Mouse (Mus musculus) spleen, postnatal 10 days (tissue): ENCODE data around the gene Gng11.

Source experiments
- DNase-seq, 2 experiments: peaks; one replicate each; pipeline ENCODE4 v3.0.0; 2021 to 2022; ENCODE audit warnings: low spot score in 2 of 2

Gene Gng11

DNA sequence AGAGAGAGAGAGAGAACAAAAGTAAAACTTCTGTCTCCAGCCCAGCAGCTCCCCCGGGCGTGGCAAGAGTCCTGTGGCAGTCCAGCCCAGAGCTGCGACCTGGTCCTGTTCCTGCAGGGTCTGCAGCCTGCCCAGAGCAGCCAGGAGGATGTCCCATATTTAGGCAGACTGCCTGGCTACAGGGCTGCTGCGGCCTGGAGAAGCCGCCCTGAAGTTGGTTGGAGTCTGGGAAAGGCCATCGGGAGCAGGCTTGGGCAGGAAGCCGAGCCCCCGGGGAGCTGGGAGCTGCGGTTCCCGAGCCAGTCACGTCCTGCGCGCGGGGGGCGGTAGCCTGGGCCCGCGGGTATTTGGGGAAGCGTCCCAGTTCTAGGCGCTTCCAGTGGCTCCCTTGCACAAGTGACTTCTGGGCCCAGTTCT, at the start of gene Gng11:
Gng11 (plus strand) TSS at position 15 of the 417 bp plus-strand sequence.
- DNase-seq: peak in 1 of 2 experiments; percentile 21

DNA sequence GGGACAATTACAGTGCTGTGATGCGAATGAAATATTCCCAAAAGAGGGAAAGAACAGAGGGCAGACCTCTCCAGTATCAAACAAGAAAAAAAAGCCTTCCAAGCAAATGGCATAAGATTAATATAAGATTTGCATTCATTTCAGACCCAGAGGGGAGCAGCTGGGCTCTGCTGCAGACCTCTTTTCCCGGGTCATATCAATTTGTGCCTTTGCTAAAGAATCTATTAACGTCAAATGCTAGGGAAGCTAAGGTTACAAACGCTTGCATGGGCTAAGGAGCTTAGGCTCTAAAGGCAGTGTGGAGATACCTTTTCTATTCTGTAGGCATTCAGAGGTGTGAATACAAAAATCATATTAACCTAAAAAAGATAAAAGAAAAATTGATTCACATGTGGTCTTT, 48.7 kb upstream of the Gng11 start:
- no peak for DNase-seq

DNA sequence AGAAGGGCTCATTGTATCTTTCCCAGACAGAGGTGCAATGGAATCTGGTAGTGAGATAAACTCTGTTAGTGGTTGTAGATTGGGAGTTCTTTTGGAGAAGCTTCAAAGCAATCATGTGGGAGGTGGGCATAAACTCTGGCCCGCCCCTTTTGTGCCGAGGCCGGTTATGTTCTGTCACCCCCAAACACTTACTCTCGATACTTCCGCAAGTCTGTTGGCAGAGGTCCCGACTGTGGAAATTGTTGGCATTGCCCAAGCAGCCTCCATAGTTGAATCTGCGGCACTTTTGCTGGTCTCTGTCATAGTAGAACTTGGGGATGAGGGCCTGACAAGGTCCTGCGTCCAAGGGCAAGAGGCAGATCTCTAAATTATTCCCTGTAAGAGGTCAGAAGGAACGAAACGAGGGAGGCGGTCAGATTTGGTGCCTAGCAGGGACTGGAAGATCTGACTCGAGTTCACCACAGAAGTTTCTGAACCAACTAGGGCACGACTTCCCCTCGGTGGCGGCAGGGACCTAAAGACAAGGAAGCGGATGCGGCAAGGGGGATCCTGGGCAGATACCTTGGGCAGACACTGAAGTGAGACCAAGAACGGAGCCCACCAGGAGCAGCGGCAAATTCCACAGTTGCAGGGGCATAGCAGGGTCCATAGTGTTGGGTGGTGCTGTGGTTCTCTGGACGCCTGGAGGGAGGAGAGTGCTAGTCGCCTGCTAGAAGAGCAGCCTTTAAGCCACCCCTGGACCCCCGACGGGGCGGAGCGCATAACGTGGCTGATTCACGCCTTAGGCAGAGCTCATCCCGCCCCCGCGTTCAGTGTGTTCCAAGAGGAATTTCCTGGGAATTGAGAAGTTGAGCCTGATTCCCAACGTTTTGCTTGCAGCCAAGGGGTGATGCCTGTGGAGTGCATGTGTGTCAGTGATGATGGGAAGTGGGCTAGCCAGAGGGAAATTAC, 35.8 kb upstream of the Gng11 start:
- DNase-seq: peak; percentile 3 to 18

DNA sequence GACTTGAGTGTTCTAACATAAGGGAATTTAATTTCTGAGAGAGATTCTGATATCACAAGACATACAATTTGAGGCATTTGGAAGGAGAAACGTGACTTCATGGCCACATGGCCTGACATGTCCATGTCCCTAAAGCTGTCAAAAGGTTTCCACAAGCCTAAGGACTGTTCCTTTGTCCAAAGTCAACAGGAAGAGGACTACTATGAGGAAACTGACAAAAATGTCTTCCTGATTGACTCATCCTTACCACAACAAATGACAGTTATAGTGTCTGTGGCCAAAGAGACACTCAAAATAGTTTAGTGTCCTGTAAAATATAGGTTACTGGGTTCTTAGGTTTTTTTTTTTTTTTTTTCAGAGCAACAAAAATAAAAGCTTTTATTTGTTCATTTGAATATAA, 30.0 kb upstream of the Gng11 start:
- DNase-seq: no peak

DNA sequence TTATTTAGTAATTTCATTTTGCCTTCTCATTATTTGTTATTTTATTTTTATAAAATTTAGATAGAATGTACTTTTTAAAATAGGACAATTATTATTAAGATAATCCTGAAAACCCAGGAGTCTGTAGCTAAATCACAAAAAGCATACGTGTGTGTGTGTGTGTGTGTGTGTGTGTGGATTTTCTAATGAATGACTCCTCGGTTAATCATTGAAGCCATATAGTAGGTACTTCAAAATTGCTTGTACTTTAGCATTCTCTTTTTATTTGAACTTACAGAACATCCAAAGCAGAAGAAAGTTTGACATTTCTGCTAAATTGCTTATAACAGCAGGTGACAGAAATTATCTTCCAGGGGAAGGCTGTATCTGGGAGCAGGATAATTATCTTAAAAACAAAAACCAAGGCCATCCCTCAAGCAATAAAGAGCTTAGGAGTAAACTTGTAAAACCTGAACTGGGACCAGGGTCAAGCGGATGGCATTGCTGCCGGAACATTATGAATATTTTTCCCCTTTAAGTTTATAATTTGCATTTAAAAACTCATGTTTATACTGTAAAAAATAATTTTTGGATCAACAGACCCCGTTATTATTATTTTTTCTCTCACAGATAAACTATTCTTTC, 20.9 kb upstream of the Gng11 start:
- no peak for DNase-seq

DNA sequence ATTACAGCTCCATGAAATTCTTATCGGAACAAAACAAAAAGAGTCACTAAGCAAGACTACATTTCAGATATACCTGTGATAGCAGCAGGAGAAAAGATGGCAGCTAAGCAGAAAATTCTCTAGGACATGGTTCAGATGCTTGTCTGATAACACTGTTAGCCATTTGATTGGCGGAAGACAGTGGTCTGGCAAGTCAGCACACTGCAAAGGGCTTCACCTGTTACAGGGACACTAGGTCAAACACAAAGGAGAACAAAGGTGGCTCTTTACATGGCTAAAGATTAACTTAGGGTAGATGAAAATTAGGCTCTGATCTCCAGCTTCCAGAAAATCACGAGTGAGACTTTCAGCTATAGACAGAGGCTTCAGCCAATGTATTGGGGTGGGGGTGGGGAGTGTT, 15.0 kb upstream of the Gng11 start, which contains the start of gene Tfpi2:
Tfpi2 (minus strand) TSS at position 170 of the 400 bp plus-strand sequence.
- DNase-seq: no peak

DNA sequence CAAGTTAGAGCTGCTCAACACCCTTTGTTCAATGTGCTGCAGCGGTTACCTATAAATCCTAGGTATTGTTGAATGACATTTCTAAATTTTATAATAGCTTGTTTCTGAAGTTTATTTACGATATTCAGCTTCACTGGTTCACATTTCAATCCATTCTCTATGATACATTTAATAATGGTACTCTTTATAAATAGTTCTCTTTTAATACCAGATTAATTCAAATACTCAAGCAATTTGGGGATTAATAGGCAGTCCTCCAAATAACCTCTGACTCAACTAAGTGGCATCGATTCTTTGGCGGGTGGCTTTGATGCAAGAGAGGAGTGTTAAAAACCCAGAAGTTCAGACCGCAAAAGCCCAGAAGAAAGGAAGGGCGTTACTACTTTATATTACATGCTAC, 10.2 kb upstream of the Gng11 start, which contains the start of gene Gngt1:
Gngt1 (plus strand) TSS at position 301 of the 400 bp plus-strand sequence.
- no peak for DNase-seq

DNA sequence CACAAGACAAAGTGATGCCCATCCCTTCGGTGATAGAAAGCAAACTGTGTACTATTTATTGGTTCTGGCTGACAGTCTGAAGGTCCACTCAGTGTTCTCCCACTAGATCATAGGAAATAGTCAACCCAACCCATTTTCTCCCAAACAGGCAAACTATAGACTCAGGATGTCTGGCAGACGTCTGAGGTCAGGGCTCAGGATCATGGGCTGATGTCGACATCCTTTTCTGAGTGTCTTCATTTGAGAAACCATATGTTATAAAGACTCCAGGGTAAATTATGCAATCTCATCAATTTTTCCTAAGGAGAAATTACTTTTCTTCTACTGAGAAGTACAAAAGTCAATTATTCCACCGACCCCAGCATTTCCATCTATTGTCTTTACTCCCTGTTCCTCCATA, 5.6 kb upstream of the Gng11 start:
- DNase-seq: no peak

DNA sequence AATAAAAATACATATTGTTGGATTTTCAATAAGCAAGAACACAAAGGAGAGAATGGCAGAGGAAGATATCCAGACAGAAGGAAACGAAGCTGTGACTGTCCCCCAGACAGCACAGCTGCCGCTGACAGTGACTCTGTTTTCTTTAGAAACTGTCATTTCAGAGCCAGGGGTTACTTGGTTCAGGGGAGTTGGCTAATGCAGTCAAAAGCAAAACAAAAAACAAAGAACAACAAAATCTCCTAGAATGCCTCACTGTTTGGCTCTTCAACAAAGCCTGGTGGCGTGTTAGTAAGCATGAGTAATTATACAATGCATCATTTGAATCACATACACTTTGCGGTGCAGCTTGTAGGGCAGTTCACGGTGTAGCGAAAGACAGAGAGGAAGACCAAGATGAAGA, 4.4 kb upstream of the Gng11 start:
- no peak for DNase-seq

DNA sequence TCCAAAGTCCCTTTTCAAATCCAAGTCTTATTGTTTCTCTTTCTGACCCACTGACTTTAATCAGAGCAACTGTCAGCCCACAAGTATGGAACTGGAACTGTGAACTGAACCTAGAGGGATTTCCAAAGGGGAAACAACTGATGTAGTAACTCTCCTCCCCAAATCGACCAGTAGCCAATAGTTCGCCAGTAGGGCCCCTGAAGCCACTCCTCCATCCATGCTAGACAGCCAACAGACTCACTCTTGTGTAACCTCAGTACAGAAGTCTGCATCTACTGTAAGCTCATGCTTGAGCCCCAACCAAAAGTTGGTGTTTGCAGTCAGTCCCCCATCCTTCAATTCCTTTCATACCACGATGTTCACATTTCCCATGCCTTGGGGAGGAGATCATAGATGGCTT, 3.0 kb upstream of the Gng11 start:
- DNase-seq: no peak

DNA sequence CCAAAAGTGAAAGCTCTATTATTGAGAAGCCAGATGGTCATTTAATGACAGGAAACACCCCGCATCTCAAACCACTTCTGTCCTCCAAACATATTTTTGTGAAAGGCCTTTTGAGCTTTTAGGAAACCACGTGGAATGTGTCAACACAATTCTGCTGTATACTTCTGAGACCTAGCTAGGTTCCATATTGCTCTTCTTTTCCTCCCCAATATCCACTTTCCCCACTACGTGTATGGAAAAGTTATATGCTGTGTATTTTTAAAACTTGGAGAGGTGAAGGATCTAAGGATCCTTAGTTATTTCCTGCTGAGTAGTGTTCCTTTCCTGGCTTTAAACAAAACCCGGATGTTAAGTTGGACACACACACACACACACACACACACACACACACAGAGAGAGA, 259 bp upstream of the Gng11 start:
- DNase-seq: no peak

DNA sequence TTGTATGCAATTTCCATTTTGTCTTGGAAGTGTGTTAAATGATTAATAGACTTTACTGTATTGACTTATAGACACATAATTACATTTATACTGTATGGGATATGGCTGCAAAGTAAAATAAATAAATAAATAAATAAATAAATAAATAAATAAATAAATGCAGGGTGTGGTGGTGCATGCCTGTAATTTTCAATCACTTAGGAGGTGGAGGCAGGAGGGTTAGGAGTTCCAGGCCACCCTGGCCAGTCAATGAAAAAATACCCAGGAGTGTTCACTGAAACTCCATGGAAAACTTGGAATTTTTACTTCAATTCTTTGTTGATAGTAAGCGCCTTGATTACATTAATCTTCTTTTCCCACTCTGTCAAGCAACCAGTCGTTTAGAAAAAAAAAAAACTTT, 1.1 kb downstream of the Gng11 start:
- no peak for DNase-seq

DNA sequence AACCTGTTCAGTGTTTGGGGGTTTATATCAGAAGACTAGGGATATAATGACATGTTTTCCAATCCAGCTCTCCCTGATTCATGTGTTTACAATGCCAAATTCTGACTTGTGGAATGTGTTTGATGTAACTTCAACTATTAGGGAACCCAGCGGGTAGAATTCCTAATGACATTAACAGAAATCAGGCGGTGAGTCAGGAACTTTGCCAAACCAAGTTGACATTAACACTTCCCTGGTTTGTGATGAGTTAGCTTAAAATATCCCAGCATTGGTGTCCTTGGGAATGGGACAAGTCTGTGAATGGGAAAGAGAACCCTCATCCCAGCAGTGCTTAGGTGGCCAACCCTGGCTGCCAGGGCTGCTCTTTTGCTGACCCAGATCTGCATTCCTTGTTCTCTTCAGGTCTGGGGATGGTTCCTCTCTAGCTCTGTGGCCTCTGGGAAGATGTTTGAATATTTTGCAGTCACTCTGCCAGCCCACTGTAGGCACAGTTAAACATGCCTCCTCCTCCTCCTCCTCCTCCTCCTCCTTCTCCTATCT, 4.9 kb downstream of the Gng11 start:
- DNase-seq: no peak

DNA sequence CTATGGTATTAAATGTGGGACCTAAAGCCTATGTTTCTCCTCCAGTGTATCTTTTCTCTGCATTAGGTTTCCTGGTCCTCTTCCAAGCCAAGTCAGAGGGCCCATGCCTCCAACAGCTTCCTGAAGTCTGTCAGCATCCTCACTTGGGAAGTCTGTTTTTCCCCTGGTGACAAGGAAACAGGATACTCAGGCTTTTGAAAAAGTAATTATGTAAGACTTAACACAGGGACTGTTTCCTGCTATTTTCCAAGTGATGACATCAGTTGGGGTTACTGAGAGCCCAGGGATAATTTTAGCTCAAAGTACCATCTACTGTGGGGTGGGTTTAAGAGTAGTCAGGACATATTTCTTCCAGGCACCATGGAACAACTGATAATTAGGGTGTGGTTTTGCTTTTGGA, 5.8 kb downstream of the Gng11 start:
- DNase-seq: no peak

DNA sequence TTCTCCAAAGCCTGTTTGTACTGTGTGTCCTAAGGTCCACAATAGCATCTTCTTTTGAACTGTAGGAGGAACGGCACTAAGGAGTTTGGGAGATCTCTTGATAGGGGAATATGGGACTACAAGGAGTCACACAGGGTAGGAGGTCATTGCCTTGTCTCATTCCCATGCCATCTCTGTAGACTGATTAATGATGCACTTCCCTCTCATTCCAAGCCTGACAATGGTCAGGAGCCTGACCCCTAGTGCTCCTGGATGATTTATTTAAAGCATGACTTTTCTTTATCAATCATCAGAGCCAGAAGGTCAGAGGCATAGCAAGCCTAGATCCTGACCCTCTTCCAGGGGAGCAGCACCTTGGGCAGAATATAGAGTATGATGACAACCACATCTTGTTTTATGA, 18.9 kb downstream of the Gng11 start:
- DNase-seq: no peak

DNA sequence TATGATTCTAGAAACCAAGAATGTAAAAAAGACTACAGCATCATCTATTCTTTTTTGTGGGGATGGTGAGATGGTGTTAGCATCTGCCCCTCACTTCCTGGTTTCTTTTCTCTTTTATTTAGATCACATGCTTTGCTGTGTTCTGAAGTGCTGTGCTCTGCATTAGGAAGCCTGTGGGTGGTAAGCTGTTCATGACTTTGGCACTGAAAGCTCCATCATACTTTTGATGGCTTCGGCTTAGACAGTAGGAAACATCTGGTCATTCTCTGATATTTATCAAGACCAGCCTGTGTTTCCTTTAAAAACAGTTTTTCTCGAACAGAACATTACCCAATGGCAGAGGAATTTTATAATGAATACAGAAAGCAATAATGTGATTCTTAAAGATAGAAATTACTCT, 22.7 kb downstream of the Gng11 start:
- DNase-seq: no peak

DNA sequence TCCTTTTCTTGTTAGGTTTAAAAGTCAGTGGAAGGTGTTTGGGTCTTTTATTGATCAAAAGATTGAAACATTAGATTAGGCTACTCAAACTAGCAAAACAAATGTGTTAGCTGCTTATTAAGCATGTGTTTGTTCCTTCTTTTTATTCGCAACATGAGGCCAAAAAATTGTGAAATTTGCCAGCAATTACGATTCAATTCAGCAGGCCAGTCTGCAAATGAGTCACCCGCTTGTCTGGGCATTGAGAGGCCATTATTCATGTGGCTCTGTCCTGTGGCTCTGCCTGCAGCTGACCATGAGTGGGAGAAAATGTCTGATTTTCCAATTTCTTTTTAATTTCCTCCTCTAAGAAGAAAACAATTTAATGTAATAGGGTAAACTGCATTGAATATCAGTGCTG, 27.3 kb downstream of the Gng11 start:
- no peak for DNase-seq

DNA sequence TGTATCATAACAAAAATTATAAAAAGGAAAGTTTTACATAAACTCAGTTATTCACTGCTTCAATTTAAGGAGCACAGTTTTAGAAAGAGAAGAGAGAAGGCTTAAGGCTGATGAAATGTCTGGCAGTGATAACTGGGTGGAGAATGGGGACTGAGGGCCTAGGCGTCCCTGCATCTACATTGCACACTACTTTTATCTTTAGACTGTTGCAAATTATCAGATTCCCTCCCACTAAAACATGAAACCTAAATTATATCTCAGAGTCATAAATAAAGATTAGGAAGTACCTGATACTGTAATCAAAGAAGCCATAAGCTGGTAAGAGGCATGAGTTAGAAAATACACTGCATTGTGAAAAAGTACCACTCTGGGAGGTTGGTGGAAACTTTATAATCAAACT, 38.1 kb downstream of the Gng11 start:
- DNase-seq: no peak

DNA sequence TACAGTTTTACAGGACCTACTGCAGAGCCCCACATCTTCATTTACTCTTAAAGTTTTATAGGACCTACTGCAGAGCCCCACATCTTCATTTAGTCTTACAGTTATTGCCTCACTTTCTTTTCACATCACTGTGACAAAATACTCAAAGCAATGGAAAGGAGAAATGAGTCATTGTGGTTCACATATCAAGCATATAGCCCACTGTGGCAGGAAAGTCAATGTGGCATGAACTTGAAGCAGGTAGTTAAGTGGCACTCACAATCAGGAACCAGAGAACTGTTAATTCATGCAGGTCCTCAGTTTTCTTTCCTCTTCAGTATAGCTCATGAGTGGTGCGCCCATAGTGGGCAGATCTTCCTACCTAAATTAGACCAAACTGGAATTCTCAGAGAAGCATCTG, 43.5 kb downstream of the Gng11 start:
- no peak for DNase-seq

DNA sequence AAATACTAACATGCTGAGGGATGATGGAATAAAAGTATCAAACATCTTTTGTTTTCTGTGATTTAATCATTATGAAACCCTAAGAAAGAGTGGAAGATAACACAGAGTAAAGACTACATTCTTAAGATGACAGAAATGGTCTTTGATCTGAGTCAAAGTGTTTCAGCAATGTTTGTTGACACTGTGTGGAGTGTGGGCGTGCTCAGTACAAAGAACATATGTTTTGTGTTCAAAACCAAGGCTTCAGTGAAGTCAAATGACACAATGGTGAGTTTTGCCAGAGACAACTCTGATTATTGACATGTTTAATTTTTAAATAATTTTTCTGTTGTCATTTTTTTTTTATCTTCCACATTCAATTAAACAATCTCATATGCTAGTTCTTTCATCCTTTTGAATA, 49.1 kb downstream of the Gng11 start:
- DNase-seq: no peak

DNA sequence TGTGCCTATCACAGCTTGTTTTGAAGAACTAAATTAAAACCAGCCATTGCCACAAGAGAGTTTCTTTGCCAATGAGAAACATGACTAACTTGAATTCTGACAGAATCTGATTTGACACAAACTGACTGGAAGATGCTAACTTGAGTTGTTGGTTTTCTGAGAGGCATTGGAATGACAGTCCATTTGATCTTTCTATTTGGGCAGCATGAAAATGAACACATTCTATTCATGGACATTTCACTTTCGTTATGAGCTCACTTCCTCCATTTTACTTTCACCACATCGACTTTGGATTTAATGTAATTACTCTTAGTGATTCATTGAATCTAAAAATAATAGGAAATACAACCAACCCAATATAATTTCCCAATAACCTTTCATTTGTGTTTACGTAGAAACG, 50.7 kb downstream of the Gng11 start:
- DNase-seq: no peak
